Mouse (Mus musculus): ENCODE measurements around the gene Vmn2r60. TPM values are rescaled to one million over a fixed set of nuclear protein-coding genes. Genes with fewer than 3 reads are reported as not detected.
"Not testable (repeated sequence)": the region's sequence is repeated elsewhere in the genome, so short reads cannot be mapped to it uniquely, and the experiment has no call there.

Gene Vmn2r60
- not detected in 2 replicates for polyA plus RNA-seq (2012; rRNA removed)

DNA sequence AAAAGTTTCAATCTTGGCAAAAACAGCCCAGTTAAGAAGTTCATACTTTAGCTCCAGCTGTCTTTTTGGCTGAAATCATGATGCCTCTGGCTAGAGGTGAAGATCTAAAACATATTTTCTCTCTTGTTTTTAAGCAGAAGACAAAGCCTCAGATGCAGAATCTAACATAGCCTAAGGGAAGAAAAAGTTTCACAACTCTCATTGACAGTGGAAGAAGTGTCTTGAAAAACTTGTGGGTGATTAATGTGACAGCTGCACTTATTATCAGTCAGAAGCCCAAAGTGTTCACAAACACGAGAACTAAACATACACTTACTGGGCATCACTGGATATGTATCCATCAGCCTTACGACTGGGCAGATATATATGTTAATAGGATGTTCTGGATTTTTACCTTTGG lies at the start of gene Vmn2r60:
TSS of gene Vmn2r60 (plus strand) at position 301 of the 400 bp plus-strand sequence.
- Histone ChIP-seq H3K36me3 (ENCODE audit: control insufficient read depth, insufficient read depth, low read length) (no peaks in the 10 kb centered on the region), H3K4me3 (ENCODE audit: low read depth, low read length) (no peak within 1 kb of the TSS), H3K27ac (ENCODE audit: insufficient read depth, low read depth, low read length) (no peak within 1 kb of the TSS), H3K27me3 (ENCODE audit: control insufficient read depth, insufficient read depth, low read length) (no peaks in the 10 kb centered on the region), H3K4me1 (ENCODE audit: control insufficient read depth, insufficient read depth, insufficient read length, low read length) (no peaks in the 10 kb centered on the region)
- WGBS = 73% methylated on average over 2 of the region's 2 CpGs
- no peak for TF ChIP-seq CTCF (IDR thresholded peaks at IDR 0.05; ENCODE audit: extremely low read depth, insufficient read length, insufficient replicate concordance, low read depth, low read length)
- TF ChIP-seq POLR2A (IDR thresholded peaks at IDR 0.05; ENCODE audit: low read depth, low read length) = no peak

DNA sequence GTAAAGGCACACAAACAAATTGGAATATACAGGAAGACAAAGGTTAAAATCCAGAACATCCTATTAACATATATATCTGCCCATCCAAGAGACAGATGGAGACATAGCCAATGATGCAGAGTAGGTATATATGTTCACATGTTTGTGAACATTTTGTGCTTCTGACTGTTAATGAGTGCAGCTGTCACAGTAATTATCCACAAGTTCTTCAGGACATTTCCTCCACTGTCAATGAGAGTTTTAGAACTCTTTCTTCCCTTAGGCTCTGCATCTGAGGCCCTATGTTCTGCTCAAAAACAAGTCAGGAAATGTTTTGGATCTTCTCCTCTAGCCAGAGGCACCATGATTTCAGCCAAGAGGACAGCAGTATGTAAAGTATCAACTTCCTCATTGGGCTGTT lies 48.6 kb upstream of the Vmn2r60 start, which contains the start of gene Vmn2r59:
TSS of gene Vmn2r59 (minus strand) at position 101 of the 400 bp plus-strand sequence.
- H3K27ac ChIP-seq (ENCODE audit: insufficient read depth, low read depth, low read length) = no peak within 1 kb of the TSS
- H3K36me3 ChIP-seq (ENCODE audit: control insufficient read depth, insufficient read depth, low read length) = no peaks in the 10 kb centered on the region
- H3K4me3 ChIP-seq (ENCODE audit: low read depth, low read length) = no peak within 1 kb of the TSS
- no peak for TF ChIP-seq CTCF (IDR thresholded peaks at IDR 0.05; ENCODE audit: extremely low read depth, insufficient read length, insufficient replicate concordance, low read depth, low read length)
- H3K4me1 ChIP-seq (ENCODE audit: control insufficient read depth, insufficient read depth, insufficient read length, low read length) = no peaks in the 10 kb centered on the region
- H3K27me3 ChIP-seq (ENCODE audit: control insufficient read depth, insufficient read depth, low read length) = no peaks in the 10 kb centered on the region

DNA sequence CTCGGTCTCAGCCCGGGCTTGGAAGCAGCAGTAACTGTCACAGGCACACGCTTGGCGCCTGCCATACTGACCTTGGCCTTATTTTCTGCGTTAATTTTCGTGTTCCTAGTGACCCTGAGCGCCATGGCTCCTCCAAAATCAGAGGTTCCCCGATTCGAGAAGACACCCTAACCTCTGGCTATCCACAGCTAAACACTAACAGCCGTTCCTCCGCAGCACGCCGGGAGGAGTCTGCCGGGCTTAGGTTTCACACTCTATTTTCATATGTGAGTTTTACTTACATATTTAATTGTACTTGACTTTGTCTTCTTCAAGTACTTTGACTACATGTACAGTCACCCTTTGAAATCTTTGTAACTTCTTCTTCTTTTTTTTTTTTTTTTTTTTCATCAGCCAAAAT lies 509 bp upstream of the Vmn2r60 start:
- H3K4me1 ChIP-seq (ENCODE audit: control insufficient read depth, insufficient read depth, insufficient read length, low read length); H3K36me3 ChIP-seq (ENCODE audit: control insufficient read depth, insufficient read depth, low read length); H3K27ac ChIP-seq (ENCODE audit: insufficient read depth, low read depth, low read length); H3K27me3 ChIP-seq (ENCODE audit: control insufficient read depth, insufficient read depth, low read length); H3K4me3 ChIP-seq (ENCODE audit: low read depth, low read length): not testable (repeated sequence)
- 77% methylated on average over 14 of the region's 14 CpGs for WGBS

Other genes starting within 250 kb of the Vmn2r60 start
- gene Vmn2r58, start 235.1 kb upstream of the Vmn2r60 start, polyA plus RNA-seq (2012; rRNA removed) = not detected in 2 replicates
- gene Vmn2r59, start 48.7 kb upstream of the Vmn2r60 start, polyA plus RNA-seq (2012; rRNA removed) = not detected in 2 replicates
- gene Vmn2r61, start 152.3 kb downstream of the Vmn2r60 start, polyA plus RNA-seq (2012; rRNA removed) = not detected in 2 replicates

Data from small intestine, adult 2 months (tissue).